Mouse (Mus musculus) lung, postnatal 25 days (tissue): ENCODE data around the gene Olfr1145.

Experiments
- DNase-seq: peaks from one replicate; pipeline ENCODE4 v3.0.0; 2022; ENCODE audit warnings: low spot score

Gene Olfr1145

GRCm38 (mm10) chr2:87809522-87809921, at the start of gene Olfr1145:
Gene Olfr1145, plus strand, starts transcription at chr2:87809822.
- DNase-seq: no peak

DNA sequence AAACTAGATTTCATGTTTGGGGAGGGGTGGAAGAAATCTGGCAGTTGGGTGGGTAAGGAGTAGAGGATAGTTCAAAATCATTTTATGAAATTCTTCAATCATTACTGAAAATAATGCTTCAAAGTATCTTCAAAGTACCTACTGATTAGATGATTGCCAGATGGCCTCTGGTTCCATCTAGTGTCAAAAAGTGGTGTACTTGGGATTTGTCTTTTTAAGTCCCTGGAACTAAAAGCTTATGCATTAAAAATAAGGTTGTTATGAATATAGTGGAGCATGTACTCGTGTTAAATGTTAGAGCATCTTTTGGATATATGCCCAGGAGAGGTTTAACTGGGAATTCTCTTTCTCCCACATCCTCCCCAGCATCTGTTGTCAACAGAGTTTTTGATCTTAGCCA, 33.5 kb upstream of the Olfr1145 start:
- no peak for DNase-seq

DNA sequence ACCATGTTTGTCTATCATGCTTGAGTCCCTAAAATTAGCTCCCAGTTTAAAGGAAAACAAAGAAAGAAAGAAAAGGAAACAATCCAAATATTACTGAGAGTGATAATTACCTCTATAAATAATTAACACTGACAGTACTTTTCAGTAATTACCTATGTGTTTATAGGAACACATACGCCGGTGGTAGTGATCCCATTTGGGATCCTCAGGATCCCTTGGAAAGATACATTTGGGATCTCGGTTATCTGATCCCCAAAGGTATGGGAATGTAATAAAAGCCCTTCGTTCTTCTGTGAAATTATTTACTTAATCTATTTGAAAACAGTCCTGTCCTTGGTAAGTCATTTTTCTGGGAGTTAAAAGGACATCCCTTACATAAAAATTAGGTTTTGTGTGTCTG, 30.4 kb upstream of the Olfr1145 start, which contains the start of gene Olfr152:
Olfr152 (plus strand) TSS at position 301 of the 400 bp plus-strand sequence.
- no peak for DNase-seq

GRCm38 (mm10) chr2:87800292-87800691, 9.3 kb upstream of the Olfr1145 start, which contains the start of gene Olfr1143:
Gene Olfr1143, plus strand, starts transcription at chr2:87800592.
- no peak for DNase-seq

- DNase-seq: no peak
Measured at GRCm38 (mm10) chr2:87830233-87830632, 20.6 kb downstream of the Olfr1145 start, which contains the start of gene Olfr1148. Gene Olfr1148, plus strand, starts transcription at chr2:87830533.

- no peak for DNase-seq
Measured at GRCm38 (mm10) chr2:87843693-87844092, 34.1 kb downstream of the Olfr1145 start, which contains the start of gene Olfr1150-ps1. Gene Olfr1150-ps1, plus strand, starts transcription at chr2:87843993.

GRCm38 (mm10) chr2:87855562-87855961, 45.9 kb downstream of the Olfr1145 start, which contains the start of gene Olfr1151:
Gene Olfr1151, plus strand, starts transcription at chr2:87855862.
- DNase-seq: no peak
